Mouse (Mus musculus): ENCODE measurements around the gene Sort1. TPM values are rescaled to one million over a fixed set of nuclear protein-coding genes. Genes with fewer than 3 reads are reported as not detected.

Sort1 gene
- total RNA-seq, 1 experiment from 2014 or later = 22.5 TPM

GRCm38 (mm10) chr3:108294398-108294797 lies 10.5 kb downstream of the Sort1 start:
- ATAC-seq (replicated peaks; ENCODE audit: low read depth, poor library complexity, severe bottlenecking) = peak; percentile 30; the same call in 1 of the 2 replicates

DNA sequence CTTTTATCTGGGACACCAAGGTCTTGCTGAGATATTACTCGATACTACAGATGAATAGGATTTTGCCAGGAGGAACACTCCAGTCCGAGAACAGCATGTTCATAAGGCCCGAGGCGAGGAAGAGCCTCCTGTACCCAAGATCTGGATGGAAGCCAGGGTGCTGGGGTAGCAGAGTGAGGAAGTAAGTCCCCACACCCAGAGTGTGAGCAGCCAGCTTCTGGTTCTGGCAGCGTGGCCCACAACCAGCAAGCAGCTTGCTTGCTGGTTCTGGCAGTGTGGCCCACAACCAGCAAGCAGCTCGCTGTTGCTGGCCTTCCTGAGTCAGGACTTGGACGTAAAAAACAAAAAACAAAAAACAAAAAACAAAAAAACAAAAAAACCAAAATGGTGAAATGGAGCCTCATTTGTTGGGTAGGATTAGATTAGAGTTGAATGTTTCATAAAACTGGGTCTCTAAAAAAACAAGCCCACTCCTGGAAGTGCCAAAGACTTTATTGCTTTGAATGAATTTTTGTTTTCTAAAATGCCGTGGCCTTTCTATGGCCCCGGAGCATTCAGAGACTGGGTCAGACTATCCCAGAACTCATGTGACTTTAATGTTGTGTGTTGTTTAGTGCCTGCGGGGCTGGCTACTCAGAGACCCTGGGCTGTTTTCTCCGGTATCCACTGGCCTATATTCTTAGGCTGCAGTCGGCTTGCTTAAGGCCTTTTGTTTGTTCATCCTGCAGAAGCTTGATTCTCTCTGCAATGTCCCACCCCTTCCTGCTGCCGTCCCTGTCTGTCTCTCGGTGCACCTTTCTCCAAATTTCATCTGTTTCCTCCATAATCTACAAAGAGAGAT lies 11.7 kb downstream of the Sort1 start:
- ATAC-seq (replicated peaks; ENCODE audit: low read depth, poor library complexity, severe bottlenecking) = peak; percentile 57

DNA sequence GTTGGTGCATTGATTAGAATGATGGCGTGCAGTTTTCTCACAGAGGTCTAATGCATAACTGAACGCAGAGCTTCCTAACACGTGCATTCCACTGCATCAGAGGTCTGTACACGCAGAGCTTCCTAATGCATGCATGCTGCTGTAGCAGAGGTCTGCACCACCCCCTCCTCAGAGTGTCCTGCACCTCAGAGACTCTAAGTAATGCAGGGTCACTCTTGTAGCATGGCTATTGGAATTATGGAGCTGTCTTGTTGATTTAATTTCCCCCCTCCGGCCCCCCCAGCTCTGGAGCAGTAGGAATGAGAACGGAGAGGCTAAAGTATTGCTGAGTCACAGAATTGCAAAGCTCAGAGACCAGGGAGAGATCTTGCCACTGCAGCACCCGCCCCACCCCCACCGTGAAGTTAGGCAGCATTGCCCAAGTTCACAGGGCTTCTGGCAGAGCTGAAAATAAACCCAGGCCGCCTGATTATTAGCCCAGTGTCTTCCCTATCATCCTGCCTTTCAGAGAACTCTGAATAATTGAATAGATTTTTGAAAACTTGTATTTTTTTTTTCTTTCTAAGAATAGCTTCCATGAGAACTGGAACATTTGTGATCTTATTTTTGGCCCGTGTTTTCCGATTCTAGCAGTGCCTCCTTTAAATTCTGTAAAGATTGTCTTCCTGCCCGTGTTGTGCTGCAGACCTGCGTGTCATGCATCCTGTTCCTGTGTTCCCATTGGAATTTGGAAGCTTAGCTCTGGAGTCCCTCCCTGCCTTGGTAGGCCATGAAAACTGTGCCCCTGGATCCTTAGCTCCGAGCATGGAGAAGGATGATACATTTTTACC lies 12.6 kb downstream of the Sort1 start:
- peak; percentile 74 for ATAC-seq (replicated peaks; ENCODE audit: low read depth, poor library complexity, severe bottlenecking)

- no peak for ATAC-seq (replicated peaks; ENCODE audit: low read depth, poor library complexity, severe bottlenecking)
Observed at GRCm38 (mm10) chr3:108297050-108297419, 13.2 kb downstream of the Sort1 start.

- ATAC-seq (replicated peaks; ENCODE audit: low read depth, poor library complexity, severe bottlenecking) = no peak
Observed at GRCm38 (mm10) chr3:108297603-108298553, 14.0 kb downstream of the Sort1 start.

- ATAC-seq (replicated peaks; ENCODE audit: low read depth, poor library complexity, severe bottlenecking) = no peak
Observed at GRCm38 (mm10) chr3:108300455-108301030, 16.7 kb downstream of the Sort1 start.

DNA sequence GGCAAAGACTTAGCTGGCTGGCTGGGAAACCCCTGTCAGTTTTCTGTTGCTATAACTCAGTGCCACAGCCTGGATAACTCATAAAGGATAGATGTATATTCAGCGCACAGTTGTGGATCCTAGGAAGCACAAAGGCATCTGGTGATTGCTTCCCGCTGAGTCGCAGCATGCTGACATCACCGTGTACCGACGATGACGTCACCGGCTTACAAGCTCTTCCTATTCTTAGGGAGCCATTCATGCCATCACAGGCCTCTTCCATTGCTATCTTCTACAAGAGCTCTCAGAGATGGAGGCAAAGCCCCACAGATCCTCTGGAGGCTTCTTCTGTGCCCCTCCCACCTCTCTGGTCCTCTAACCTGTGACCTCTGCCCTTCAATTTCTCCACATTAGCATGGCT lies 19.8 kb downstream of the Sort1 start:
- no peak for ATAC-seq (replicated peaks; ENCODE audit: low read depth, poor library complexity, severe bottlenecking)

DNA sequence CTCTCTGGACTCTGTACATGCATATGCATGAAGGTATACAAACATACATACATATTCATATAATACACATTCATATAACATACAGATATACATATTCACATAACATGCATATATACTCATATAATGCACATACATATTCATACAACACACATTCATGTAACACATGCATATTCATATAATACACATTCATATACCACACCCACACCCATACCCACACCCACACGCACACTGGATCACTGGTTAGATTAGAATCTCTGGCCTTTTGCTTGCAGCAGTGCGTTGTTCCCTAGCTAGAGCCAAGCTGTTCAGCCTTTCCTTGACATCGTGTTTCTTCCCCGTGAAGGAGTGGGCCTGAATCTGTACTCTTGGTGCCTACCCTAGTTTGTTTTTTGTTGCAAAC lies 20.9 kb downstream of the Sort1 start:
- ATAC-seq (replicated peaks; ENCODE audit: low read depth, poor library complexity, severe bottlenecking) = no peak

GRCm38 (mm10) chr3:108306387-108306786 lies 22.5 kb downstream of the Sort1 start:
- peak; percentile 25 for ATAC-seq (replicated peaks; ENCODE audit: low read depth, poor library complexity, severe bottlenecking)

DNA sequence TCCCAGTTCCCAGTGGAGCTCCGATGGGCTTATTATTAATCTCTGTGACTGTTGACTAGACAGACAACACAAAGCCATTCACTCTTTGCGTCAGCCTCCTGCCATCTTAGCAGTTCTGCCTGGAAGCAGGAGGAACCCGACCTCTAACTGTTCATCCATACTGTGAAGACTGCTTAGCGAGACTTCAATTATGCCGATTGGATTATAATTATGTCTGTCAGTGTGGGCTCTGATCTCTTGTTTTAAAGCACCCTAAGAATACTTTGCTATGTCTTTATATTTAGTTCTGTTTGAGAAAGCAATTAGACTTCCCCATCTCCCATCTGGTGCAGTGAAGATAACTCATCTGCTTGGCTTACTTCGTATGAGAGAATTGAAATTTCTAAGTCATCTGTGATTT lies 23.6 kb downstream of the Sort1 start:
- ATAC-seq (replicated peaks; ENCODE audit: low read depth, poor library complexity, severe bottlenecking) = no peak

- no peak for ATAC-seq (replicated peaks; ENCODE audit: low read depth, poor library complexity, severe bottlenecking)
Observed at GRCm38 (mm10) chr3:108310921-108311341, 27.0 kb downstream of the Sort1 start.

DNA sequence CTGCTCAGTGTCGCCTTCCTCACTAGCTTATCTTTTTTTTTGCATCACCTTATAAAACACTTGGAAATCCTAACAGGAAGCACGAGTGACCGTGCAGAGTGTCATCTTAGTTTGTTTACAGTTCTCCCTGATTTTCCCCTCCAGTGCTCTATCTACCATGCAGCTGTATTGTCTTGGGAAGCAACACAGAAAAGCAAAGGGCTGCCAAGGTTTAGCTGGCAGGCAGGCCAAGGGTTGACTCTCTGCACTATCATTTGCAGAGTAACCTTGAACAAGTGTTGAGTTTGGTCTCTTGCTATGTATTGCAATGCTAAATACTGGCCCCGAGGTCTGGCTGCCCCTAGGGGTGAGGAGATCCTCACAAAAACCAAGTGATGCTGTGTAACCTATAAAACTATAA lies 27.8 kb downstream of the Sort1 start:
- no peak for ATAC-seq (replicated peaks; ENCODE audit: low read depth, poor library complexity, severe bottlenecking)

GRCm38 (mm10) chr3:108312414-108312813 lies 28.5 kb downstream of the Sort1 start:
- ATAC-seq (replicated peaks; ENCODE audit: low read depth, poor library complexity, severe bottlenecking) = no peak

- no peak for ATAC-seq (replicated peaks; ENCODE audit: low read depth, poor library complexity, severe bottlenecking)
Observed at GRCm38 (mm10) chr3:108313138-108313537, 29.3 kb downstream of the Sort1 start.

- ATAC-seq (replicated peaks; ENCODE audit: low read depth, poor library complexity, severe bottlenecking) = no peak
Observed at GRCm38 (mm10) chr3:108314038-108314675, 30.3 kb downstream of the Sort1 start.

GRCm38 (mm10) chr3:108318517-108318916 lies 34.6 kb downstream of the Sort1 start:
- ATAC-seq (replicated peaks; ENCODE audit: low read depth, poor library complexity, severe bottlenecking) = no peak

GRCm38 (mm10) chr3:108321671-108322070 lies 37.8 kb downstream of the Sort1 start:
- 0 out of 2 replicates have a peak, but pooled peaks have one; percentile 29 for ATAC-seq (replicated peaks; ENCODE audit: low read depth, poor library complexity, severe bottlenecking)

GRCm38 (mm10) chr3:108322136-108322535 lies 38.3 kb downstream of the Sort1 start:
- ATAC-seq (replicated peaks; ENCODE audit: low read depth, poor library complexity, severe bottlenecking) = no peak

- 0 out of 2 replicates have a peak, but pooled peaks have one; percentile 39 for ATAC-seq (replicated peaks; ENCODE audit: low read depth, poor library complexity, severe bottlenecking)
Observed at GRCm38 (mm10) chr3:108322962-108323361, 39.1 kb downstream of the Sort1 start.
